Mouse (Mus musculus): Measurements from ENCODE around the gene Ccdc51.

DNA sequence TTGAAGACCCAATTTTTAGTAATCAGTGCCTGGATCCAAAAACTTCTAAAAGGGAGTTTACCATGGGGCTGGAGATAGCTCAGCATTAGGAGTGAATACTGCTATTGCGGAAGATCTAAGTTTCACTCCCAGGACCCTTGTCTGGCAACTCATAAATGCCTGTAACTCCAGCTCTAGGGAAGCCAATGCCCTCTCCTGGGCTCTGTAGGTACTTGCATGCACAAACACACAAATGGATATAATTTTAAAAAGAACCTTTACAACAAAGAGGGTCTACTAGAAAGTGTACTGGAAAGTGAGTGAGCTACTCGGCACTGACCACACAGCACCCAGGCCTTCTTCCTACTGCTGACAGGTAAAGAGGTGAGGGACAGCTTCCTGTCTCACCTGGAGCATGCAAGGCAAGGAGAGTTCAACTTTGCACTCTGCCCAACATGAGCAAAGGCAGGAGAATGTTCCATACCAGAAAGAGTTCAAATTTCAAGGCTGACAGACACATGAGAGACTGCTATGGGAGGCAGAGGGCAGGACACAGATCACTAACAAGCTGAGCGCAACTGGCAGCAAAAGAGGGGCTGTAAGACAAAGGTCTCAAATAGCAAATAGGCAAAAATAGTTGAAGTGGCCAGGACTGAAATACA is 14.1 kb upstream of the Ccdc51 start:
- TF ChIP-seq GATA1 (IDR thresholded peaks at IDR 0.05; ENCODE audit: borderline replicate concordance, low read length) = no peak
- no peak for TF ChIP-seq FLI1 (IDR thresholded peaks at IDR 0.05; ENCODE audit: low read length)
